Mouse (Mus musculus) ES-Bruce4 (cell line): ENCODE measurements around the gene Qrsl1.

Experiments
- EP300 ChIP-seq: IDR thresholded peaks from 2 replicates; pipeline ENCODE4 v1.6.1; 2011; ENCODE audit warnings: low read depth, low read length; ENCODE audit not compliant: insufficient read depth
- POLR2A ChIP-seq: IDR thresholded peaks from one replicate; pipeline ENCODE4 v1.8.1; 2011; ENCODE audit warnings: low read length; ENCODE audit not compliant: insufficient read depth

GRCm38 (mm10) chr10:43856351-43856750 lies 45.2 kb downstream of the Qrsl1 start:
- TF ChIP-seq POLR2A (no peak), EP300 (no peak)
